Mouse (Mus musculus) liver, embryonic 16.5 days (tissue): ENCODE measurements at regions not wholly inside any gene's neighbourhood (a gene's known extent, or its start where the extent isn't known, plus 50 kb on each side); places are given as distances from the start of the nearest gene placed in this dataset.

Source experiments
- ATAC-seq: fragments of 200-750 bp; cut with Nextera tagmentation; 2 replicates; pipeline ENCODE4 v1.8.0; 2017; ENCODE audit warnings: low read depth, mild to moderate bottlenecking, moderate number of reproducible peaks, moderate library complexity
- H3K27ac ChIP-seq: fragments of 300-500 bp; sonication (generic); 2 replicates; pipeline ENCODE4 v1.5.1; 2014; ENCODE audit warnings: mild to moderate bottlenecking, low read length
- H3K27me3 ChIP-seq: fragments of 300-500 bp; sonication (generic); 2 replicates; pipeline ENCODE4 v1.6.1; 2014; ENCODE audit warnings: low read depth, low read length, mixed read lengths; ENCODE audit not compliant: control insufficient read depth, insufficient read depth
- H3K36me3 ChIP-seq: fragments of 300-500 bp; sonication (generic); 2 replicates; pipeline ENCODE4 v1.6.1; 2014; ENCODE audit warnings: mild to moderate bottlenecking; ENCODE audit not compliant: control insufficient read depth, insufficient read depth
- H3K4me1 ChIP-seq: fragments of 300-500 bp; sonication (generic); 2 replicates; pipeline ENCODE4 v1.6.1; 2014; ENCODE audit warnings: low read depth, low read length, mixed read lengths; ENCODE audit not compliant: control insufficient read depth
- H3K4me2 ChIP-seq: fragments of 300-500 bp; sonication (generic); 2 replicates; pipeline ENCODE4 v1.6.1; 2014; ENCODE audit warnings: low read depth, low read length, mixed read lengths
- H3K4me3 ChIP-seq: fragments of 300-500 bp; sonication (generic); 2 replicates; pipeline ENCODE4 v1.5.1; 2014; ENCODE audit warnings: low read depth, mild to moderate bottlenecking, low read length
- H3K9ac ChIP-seq: fragments of 300-500 bp; sonication (generic); 2 replicates; pipeline ENCODE4 v1.6.1; 2014; ENCODE audit warnings: low read depth, low read length
- H3K9me3 ChIP-seq: fragments of 300-500 bp; sonication (generic); replicated peaks from 2 replicates; pipeline ENCODE4 v1.6.1; 2016; ENCODE audit warnings: low read length; ENCODE audit not compliant: control insufficient read depth
- WGBS: fragments of 180-500 bp; shearing (Covaris S2); extraction: QIAGEN DNeasy Blood & Tissue Kit; methylation state at CpG from one replicate; pipeline ENCODE4 v1.1.7; 2014; ENCODE audit not compliant: insufficient replicate concordance; 5-methylcytosine and 5-hydroxymethylcytosine counted together

GRCm38 (mm10) chr8:92158219-92158618 lies 199.2 kb upstream of the Irx5 start:
- no peak for ATAC-seq
- H3K4me1 ChIP-seq: no peaks in the 10 kb centered on the region

GRCm38 (mm10) chr8:92152478-92152877 lies 204.9 kb upstream of the Irx5 start:
- Histone ChIP-seq H3K27ac (no peak overlapping the region), H3K4me2 (no peak overlapping the region), H3K9ac (no peak overlapping the region), H3K4me1 (no peaks in the 10 kb centered on the region), H3K4me3 (no peak overlapping the region), H3K9me3 (no peaks in the 10 kb centered on the region), H3K27me3 (no peaks in the 10 kb centered on the region), H3K36me3 (no peaks in the 10 kb centered on the region)
- no peak for ATAC-seq
- 66% methylated on average over 5 of the region's 5 CpGs for WGBS

More at GRCm38 (mm10) chr8:92158219-92158618, 199.2 kb upstream of the Irx5 start:
- Histone ChIP-seq H3K9ac (no peak overlapping the region), H3K36me3 (no peaks in the 10 kb centered on the region), H3K27ac (no peak overlapping the region), H3K27me3 (no peaks in the 10 kb centered on the region), H3K4me3 (no peak overlapping the region), H3K9me3 (no peaks in the 10 kb centered on the region; the same call in 1 of the 2 replicates), H3K4me2 (no peak overlapping the region)
- WGBS: 46% methylated on average over 10 of the region's 10 CpGs

DNA sequence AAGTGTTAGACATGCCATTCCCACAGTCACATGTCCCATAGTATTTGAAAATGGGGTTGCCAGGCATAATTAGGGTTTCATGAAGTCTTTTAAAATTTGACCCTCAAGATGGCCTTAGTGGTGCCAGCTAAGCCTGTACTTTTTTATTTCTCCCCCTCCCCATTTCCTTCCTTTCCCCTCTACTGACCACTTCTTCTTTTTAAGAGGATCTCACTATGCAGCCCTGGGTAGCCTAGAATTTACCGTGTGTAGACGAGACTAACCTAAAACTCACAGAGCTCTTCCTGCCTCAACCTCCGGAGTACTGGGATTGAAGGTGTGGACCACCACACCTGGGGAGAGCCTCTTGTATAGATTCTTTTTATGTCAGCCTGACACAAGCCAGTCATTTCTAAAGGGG lies 209.8 kb upstream of the Irx5 start:
- no peaks in the 10 kb centered on the region for H3K9me3 ChIP-seq
- no peak for ATAC-seq
- no peak overlapping the region for H3K4me3 ChIP-seq
- no peaks in the 10 kb centered on the region for H3K36me3 ChIP-seq
- no peaks in the 10 kb centered on the region for H3K4me1 ChIP-seq
- no peak overlapping the region for H3K27ac ChIP-seq
- WGBS: 27% methylated on average over 3 of the region's 3 CpGs
- no peaks in the 10 kb centered on the region for H3K27me3 ChIP-seq
- no peak overlapping the region for H3K9ac ChIP-seq
- H3K4me2 ChIP-seq: no peak overlapping the region

- H3K4me3 ChIP-seq: no peak overlapping the region
- H3K4me2 ChIP-seq: no peak overlapping the region
- no peak for ATAC-seq
- H3K27me3 ChIP-seq: no peaks in the 10 kb centered on the region
- WGBS: 12% methylated on average over 16 of the region's 17 CpGs
- no peak overlapping the region for H3K27ac ChIP-seq
- H3K4me1 ChIP-seq: no peaks in the 10 kb centered on the region
- H3K9ac ChIP-seq: no peak overlapping the region
- H3K9me3 ChIP-seq: no peaks in the 10 kb centered on the region
- no peaks in the 10 kb centered on the region for H3K36me3 ChIP-seq
Observed at GRCm38 (mm10) chr8:92137091-92137882, 220.1 kb upstream of the Irx5 start.

GRCm38 (mm10) chr8:92136413-92136812 lies 221.0 kb upstream of the Irx5 start:
- Histone ChIP-seq H3K27me3 (no peaks in the 10 kb centered on the region), H3K4me3 (no peak overlapping the region), H3K27ac (no peak overlapping the region), H3K9ac (no peak overlapping the region), H3K4me1 (no peaks in the 10 kb centered on the region), H3K36me3 (no peaks in the 10 kb centered on the region), H3K4me2 (no peak overlapping the region), H3K9me3 (no peaks in the 10 kb centered on the region)
- 39% methylated on average over 12 of the region's 13 CpGs for WGBS
- ATAC-seq: no peak

DNA sequence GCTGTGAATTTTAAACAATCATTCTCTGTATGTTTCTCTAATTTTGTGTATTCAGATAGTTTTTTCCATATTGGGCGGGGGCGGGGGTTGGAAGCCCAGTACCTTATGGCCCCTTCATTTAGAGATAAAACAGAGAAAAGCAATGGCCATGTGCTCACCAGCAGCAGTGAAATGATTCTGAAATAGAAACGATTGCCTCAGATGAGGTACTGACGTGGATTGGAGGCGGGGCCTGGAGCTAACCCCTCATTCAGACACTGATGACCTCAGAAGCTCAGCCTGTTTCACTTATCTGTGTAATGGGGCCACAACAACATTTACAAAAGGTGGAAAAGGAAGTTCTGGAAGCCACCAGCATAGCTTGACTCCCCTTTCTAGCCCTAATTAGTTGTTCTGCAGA lies 223.0 kb upstream of the Irx5 start:
- H3K4me3 ChIP-seq: no peak overlapping the region
- 34% methylated on average over 5 of the region's 5 CpGs for WGBS

DNA sequence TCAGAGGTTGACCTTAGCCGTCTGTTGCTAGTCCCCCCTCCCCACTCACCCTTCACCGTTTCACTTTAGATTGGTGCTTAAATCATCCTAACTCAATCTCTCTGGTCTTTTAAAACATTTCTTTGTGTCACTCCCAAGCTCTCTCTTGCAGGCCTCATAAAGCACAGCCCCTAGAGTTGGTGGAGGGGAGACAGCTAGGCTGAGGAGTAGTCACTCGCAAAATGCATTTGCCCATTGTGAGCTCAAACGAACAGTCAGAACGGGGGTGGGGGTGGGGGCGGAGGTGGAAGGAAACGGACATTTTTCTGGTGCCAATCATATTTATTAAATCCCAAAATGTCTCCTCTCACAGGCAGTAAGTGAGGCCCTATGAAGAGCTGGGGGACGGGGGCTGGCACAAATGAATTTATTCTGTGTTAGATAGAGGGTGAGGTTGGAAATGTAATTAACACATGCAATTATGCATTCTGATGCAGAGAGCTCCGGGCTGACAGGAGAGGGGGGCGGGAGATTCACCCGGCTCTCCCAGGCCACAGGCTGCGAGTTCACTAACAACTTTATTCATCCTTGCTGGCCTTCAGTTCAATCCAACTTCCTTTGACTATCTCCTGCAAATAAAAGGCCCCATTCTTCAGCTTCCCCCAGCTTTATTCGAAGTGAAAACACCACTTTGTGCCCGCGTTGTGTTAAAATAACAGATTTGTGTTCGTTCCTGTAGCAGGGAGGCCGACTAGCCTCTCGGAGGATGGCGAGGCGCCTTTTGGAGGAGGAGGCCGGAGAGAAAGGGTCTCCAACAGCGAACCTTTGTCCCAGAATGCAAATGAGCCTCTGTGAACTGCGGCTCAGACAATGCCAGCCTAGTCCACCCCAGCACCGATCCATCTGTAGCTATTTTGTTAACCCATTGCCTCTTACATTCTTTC lies 223.7 kb upstream of the Irx5 start:
- H3K4me3 ChIP-seq: no peak overlapping the region
- H3K4me1 ChIP-seq: no peaks in the 10 kb centered on the region
- no peaks in the 10 kb centered on the region for H3K27me3 ChIP-seq
- WGBS: 38% methylated on average over 24 of the region's 24 CpGs
- H3K9me3 ChIP-seq: no peaks in the 10 kb centered on the region
- no peaks in the 10 kb centered on the region for H3K36me3 ChIP-seq
- no peak overlapping the region for H3K4me2 ChIP-seq
- H3K9ac ChIP-seq: no peak overlapping the region
- no peak overlapping the region for H3K27ac ChIP-seq
- no peak for ATAC-seq

More for the DNA sequence above, 223.0 kb upstream of the Irx5 start:
- H3K36me3 ChIP-seq: no peaks in the 10 kb centered on the region
- H3K27me3 ChIP-seq: no peaks in the 10 kb centered on the region
- H3K27ac ChIP-seq: no peak overlapping the region
- no peak for ATAC-seq
- H3K4me1 ChIP-seq: no peaks in the 10 kb centered on the region
- no peaks in the 10 kb centered on the region for H3K9me3 ChIP-seq
- H3K4me2 ChIP-seq: no peak overlapping the region
- H3K9ac ChIP-seq: no peak overlapping the region

DNA sequence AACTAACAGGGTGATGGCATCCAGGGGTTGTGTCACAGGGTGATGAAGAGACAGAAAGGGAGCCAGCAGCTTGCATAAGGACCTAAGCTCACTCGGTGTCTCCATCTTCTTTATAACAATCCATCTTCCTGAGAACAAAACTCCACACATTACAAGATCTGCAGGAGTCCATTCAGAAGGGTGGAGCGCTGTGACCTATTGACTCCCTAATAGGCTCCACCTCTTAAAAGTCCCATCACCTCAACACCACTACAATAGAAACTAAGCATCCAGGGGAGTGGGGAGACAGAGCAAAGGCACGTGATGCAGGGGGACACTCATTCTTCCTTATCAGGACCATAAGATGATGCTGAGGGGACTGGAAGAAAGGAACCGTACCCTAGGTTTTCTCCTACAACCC lies 224.5 kb upstream of the Irx5 start:
- Histone ChIP-seq H3K4me3 (no peak overlapping the region), H3K9ac (no peak overlapping the region), H3K9me3 (no peaks in the 10 kb centered on the region), H3K27me3 (no peaks in the 10 kb centered on the region), H3K27ac (no peak overlapping the region), H3K4me1 (no peaks in the 10 kb centered on the region), H3K4me2 (no peak overlapping the region), H3K36me3 (no peaks in the 10 kb centered on the region)
- WGBS: 61% methylated on average over 4 of the region's 4 CpGs
- no peak for ATAC-seq

- 65% methylated on average over 5 of the region's 5 CpGs for WGBS
- Histone ChIP-seq H3K9me3 (no peaks in the 10 kb centered on the region), H3K9ac (no peak overlapping the region), H3K4me2 (no peak overlapping the region), H3K4me3 (no peak overlapping the region), H3K27ac (no peak overlapping the region), H3K27me3 (no peaks in the 10 kb centered on the region), H3K4me1 (no peaks in the 10 kb centered on the region), H3K36me3 (no peaks in the 10 kb centered on the region)
- ATAC-seq: no peak
Observed at GRCm38 (mm10) chr8:92132526-92132925, 224.9 kb upstream of the Irx5 start.
